Mouse (Mus musculus): ENCODE results near the gene Kcnj12.

Kcnj12 gene

DNA sequence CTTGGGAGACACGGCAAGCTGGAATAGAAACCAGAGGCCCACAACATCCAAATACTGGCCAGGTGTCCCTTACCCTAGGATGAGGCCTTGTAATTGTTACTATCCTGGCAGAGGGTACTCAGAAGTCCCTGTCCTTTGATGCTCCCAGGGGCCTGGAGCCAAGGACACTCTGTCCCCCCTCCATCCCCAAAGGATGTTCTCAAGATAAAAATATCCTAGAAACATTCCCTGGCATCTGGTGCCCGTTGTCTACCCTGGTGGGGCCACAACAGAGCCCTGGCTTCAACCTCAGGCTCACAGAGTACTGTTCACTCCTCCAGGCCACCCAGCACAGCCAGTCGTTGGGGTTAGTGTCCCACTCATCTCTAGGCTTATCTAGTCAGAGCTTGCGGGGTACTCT lies 38.3 kb downstream of the Kcnj12 start:
- no peak for DNase-seq

DNA sequence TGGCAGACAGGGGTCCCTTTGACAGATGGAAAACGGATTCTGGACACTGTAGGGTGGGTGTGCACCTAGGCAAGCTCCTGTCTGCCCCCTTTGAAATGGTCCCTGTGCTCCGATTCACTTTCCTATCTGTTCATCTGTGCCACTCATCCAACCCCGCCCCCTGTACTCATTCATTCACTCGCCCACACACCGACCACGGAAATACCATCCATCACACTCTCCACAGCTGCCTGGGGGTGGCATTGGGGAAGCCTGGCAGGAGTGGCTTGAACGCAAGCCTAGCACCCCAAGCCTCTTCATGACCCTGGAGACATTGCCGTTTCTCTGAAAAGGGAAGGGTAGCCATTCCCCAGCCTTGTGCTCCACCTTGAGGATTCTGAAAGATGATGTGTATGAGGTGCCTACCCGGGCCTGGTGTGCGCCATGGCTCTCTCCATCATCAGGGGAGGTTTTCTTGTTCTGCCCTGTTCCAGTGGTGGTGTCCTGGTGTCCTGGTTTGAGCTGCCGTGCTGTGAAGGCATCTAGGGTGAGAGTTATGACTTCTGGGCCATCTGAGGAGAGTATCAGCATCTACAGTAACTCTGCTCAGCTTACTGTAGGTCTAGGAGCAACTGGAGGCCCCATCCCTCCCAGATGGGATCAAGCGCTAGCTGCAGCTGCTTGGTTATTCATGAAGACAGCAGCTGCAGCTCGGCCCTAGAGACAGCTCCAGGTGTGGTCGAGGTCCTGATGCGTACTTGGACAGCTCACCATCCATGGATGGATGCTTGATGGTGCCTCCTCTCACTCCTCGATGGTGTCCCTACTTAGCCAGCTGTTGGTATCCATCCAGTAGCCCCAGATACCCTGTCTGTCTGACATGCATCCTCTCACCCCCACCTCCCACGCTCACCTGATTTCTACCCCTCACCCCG lies 40.4 kb downstream of the Kcnj12 start:
- no peak for DNase-seq

DNA sequence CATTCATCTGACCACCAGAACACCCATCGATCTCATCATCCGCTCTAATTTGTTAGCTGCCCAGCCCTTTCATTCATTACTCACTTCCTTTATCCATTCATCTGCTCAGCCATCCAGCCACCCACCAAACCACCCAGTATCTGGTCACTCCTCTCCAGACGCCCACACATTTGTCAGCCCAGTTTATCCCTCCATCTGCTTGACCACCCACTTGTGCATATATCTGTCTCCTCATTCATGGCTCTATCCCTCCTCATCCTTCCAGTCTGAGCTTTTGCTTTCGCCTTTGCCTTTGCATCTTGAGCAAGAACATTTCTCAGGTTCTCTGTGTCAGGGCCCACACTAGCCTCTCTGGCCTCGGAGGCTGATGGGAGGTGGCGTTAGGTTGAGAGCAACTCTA lies 41.1 kb downstream of the Kcnj12 start:
- no peak for DNase-seq

DNA sequence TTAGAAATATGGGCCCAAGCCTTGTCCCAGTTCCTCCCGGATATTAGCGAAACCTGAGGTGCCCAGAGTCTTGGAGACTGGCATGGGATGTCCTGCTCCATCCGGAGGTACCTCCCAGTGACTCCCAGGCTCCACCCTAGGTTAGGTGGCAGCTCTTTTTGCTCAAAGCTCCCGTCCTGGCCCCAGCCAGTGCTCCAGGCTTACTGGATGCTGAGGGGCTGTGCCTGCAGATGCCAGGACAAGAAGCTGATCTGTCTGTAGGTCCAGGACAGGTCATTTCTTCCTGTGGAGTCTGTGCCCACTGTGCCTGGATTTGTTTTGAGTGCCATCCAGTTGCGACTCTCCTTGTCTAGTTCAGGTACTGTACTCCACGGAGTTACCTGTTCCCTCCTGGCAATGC lies 43.3 kb downstream of the Kcnj12 start:
- DNase-seq = no peak

DNA sequence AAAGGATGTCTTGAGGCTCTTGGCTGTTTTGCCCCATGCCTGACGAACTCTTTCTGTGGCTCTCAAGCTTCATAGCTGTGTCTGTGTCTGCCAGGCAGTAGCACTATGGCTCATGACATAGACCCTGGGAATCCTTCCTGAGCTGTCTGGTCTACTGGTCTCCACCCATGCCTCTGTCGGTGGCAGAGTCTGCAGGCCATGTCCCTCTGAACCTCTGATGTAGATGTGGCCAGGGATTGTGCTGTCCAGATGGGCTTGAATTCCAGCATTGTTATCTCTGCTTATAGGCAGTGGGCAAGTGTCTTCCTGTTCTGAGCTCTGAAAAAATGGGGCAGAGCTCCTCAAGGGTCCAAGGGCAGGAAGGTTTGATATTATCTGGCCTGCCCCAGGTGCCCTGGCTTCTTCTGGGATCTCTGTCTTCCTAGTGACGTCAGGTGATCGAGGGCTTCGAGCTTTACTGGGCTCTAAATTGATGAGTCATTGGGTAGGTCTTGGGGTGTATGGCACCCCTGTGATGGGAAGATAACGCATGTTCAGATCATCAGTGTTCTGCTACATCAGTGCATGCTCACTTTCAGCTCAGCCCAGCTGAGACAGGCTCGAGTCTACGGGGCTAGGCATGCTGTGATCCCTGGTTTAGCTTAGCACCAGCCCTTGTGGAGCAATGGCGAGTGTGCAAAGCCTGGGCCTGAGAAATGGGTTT lies 44.9 kb downstream of the Kcnj12 start:
- peak; percentile 73 for DNase-seq

DNA sequence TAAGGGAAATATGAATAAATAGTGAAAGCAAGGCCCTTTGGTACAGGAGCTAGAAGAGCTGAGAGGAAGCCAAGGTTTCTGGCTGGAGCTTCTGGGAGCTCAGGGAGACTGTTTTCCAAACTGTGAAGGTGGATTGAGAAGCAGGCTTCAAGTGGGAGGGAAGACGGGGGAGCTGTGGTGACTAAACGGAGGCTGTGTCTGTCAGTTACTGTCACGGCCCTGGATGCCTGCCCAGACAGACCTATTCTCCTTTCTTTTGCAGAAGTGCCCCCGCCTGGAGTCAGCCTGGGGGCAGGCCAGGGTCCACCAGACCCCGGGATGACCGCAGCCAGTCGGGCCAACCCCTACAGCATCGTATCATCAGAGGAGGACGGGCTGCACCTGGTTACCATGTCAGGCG lies 46.5 kb downstream of the Kcnj12 start:
- DNase-seq = no peak

DNA sequence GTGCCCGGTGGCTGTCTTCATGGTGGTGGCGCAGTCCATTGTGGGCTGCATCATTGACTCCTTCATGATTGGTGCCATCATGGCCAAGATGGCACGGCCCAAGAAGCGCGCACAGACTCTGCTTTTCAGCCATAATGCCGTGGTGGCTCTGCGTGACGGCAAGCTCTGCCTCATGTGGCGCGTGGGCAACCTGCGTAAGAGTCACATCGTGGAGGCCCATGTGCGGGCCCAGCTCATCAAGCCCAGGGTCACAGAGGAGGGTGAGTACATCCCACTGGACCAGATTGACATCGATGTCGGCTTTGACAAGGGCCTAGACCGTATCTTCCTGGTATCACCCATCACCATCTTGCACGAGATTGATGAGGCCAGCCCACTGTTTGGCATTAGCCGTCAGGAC lies 47.3 kb downstream of the Kcnj12 start:
- DNase-seq = no peak

DNA sequence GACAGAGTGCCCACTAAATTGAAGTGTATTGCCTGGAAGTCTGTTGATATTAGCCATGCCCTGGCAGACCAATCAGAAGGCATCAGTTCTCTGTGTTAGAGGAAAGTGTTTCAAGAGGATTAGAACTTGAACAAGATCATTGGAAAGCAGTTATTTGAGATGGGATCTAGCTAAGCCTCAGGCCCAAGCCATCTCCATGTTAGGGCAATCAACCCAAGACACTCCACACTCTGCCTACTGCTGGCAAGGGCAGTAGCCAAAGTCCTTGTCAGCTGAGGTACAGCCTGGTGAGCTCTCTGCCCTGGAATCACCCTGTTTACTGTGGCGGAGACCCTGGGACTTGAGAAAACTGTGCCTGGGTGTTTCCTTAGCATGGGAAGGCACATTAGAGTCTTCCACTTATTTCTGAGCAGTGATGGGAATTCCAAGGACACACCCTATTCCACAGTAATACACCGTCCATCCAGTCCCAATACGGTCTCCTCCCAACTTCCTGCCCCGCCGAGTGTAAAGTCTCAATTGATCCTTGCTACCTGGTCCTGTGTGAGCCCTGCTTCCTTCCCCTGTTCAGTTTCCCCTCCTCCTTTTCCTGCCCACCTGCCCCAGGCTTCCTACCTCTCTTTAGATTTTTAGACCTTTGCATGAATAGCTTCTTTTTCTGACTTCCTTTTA lies 52.4 kb downstream of the Kcnj12 start:
- DNase-seq = no peak

DNA sequence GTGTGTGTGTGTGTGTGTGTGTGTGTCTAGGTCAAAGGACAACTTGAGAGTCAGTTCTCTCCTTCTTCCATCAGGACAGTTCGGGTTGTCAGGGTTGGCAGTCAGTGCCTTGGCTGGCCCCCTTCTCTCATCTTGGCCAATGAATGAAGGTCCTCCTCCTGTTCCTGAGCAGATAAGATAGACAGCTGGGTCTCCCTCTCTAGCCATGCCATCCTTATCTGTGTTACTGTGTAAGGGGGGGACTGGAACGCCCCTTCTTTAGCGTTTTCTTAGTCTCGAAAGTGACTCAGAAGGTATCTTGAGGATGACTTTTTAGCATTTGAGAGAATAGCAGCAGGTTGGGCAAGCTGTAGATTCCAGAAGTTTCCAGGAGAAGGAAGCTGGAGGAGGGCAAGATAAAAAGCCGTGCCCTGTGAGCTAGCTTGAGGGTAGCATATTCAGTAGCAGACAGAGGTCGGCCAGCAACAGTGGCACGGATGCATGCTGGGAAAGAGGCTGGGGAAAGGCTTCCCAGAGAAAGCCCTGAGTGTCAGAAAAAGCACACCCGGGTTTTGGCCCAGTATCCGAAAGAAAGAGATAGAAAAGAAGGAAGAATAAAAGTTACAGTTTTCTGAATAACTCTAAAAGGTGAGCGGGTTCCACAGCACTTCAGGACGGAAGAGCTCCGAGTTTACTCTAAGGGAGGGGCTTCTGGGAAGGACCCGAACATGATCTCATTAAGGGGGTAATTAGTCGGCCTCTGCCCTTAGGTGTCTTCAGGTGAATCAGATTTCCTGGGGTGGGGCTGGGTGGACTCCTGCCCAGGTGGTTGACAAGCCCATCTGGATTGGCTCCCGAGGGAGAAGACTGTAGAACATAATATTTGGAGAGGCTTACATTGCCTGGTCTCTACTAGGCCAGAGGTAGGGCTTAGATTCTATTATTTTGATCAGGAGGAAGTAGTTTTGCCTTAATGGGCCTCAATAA lies 53.3 kb downstream of the Kcnj12 start:
- DNase-seq = peak; percentile 82

DNA sequence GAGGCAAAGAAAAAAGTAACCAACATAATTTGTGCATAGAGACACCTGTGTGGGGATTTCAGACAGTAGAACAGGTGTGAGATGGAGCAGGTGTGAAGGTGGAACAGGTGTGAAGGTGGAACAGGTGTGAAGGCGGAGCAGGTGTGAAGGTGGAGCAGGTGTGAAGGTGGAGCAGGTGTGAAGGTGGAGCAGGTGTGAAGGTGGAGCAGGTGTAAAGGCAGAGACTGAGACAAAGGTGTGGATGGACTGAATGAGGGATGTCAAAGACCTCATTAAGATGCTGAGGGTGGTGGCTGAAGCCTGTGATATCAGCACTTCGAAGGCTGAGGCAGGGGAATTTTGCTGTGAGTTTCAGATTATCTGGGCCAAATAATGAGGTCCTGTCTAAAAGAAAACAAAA lies 59.3 kb downstream of the Kcnj12 start:
- no peak for DNase-seq

DNA sequence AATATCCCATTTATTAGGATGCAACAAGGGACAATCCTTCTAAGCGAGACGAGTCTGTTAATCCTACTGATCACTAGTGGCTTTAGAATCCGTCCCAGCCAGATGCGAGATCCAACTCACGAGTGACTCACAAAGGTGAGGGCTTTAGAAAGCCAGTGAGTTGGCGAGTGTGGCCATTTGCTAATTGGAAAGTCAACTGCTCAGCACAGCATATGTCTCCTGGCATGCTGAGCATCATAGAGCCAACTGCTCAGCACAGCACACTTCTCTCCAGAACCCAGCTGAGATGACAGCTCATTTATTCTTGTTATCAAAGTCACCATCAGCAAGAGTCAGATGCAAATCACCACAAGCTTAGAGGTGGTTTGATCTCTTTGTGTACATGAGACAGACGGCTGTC lies 67.8 kb downstream of the Kcnj12 start:
- no peak for DNase-seq

DNA sequence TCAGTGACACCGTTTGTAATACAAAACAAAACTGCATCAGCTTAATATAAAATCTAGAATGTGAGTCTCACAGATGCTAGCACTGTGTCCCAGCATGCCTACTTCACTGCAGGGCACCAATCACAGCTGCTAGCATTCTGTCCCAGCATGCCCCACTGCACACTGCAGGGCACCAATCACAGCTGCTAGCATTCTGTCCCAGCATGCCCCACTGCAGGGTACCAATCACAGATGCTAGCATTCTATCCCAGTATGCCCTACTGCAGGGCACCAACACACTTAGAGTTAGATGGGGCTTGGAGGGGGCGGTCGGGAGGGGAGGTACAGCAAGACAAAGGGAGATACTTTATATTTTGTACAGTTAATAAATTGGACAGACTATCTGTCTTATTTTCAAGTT lies 68.8 kb downstream of the Kcnj12 start:
- DNase-seq = no peak

DNA sequence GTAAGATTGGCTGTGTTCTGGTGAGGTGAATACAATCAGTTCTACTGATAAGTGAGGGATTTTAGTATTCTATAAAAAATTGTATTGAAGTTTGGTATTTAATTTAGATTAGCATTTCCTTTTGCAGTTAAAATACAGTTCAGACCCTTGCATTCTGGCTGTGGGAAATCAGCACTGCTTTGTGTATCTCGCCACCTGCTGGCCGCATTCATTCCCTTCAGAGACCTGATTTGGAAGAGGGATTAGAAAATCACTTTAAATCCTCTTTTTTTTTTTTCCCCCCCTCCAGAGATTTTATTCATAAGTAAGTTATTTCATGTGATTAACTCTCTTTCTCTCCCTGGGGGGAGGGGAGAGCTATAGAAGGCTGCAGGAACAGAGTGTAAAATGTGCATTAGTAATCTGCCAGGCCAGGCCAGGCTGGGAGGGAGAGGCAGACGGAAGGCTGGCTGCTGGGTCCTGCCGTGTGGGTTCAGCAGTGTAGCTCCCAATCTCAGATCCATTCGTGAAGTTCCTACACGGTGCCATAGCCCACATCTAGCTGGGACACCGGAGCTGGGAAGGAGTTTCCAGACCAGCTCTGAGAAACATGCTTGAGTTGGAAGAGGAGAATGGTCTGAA lies 69.4 kb downstream of the Kcnj12 start:
- DNase-seq = peak; percentile 71

DNA sequence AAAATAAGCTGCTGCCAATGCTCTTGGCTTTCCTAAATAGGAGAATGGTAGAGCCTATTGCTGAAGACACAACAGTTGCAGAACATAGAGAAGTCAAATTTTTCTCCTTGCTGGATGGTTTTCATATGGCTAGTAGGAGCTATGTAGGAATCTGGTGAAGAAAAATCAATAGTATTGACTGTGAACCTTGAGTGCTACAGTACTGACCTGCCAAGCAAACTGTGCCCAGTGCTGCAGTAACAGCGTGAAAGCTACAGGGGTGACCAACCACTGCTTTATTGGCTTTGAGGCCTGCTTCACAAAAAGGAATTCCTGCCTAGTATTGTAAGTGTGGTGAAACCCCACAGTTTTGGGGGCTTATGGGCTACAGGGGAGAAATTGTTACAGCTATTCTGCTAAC lies 75.7 kb downstream of the Kcnj12 start:
- no peak for DNase-seq

DNA sequence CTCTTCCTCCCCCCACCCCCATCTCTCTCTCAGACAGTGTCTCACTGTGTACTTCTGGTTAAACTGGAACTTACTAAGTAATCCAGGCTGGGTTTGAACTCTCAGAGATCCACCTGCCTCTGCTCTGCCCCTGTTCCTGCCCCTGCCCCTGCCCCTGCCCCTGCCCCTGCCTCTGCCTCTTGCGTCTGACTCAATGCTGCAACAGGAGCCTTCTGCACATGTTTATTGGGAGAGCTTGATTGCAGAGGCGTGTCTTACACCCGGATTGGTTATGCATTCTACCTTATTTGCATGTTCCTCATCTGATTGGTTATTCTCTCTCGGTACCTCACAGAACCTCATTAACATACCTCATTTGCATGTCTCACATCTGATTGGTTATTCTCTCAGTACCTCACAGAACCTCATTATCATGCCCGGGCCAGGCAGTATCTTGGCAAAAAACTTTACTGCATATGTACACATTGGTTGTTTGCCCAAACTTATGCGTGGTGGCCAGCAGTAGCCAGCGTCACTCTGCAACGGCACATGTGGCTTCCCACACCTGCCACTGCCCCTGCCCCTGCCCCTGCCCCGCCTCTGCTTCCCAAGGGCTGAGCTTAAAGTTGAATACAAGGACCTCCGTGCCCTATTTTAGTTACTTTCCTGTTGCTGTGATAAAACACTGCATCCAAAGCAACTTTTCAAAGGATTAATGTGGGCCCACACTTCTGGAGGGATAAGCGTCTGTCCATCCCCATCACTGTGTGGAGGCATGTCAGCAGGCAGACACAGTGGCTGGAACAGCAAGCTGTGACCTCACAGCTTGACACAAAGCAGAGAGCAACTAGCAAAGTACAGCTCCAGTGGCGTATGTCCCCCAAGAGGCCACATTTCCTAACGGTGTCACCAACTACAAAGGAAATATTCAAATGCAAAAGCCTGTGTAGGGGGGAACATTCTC lies 80.3 kb downstream of the Kcnj12 start:
- DNase-seq = no peak

DNA sequence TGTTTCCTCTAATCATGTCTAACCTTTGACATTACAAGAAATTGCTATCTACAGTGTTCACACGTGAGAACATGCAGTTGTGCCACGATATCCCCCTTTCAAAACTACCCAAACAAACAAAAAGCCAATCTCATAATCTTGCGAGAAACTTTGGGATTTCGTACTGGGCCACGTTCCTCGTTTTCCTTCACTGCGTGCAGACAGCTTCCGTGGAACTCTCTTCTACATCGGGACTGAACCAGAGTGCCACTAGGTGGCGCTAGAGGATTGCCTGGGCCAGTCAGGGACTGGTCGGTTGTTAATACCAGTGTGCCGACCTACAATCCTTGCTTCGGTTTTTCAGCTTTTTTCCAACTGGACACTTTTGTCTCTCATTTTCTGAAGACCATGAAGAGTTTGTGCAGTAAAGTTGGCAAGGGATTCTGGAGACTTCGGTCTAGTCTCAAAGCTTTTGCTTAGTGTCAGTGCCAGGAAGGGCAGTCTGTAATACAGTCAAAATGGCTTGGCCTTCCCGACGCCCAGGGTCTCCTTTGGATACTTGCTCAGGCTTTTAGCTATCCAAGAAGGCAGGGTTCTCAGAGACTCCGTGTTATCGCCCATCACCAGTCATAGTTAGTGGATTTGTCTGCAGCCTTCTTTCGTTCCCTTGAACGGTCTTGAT lies 82.0 kb downstream of the Kcnj12 start:
- peak; percentile 89 for DNase-seq

DNA sequence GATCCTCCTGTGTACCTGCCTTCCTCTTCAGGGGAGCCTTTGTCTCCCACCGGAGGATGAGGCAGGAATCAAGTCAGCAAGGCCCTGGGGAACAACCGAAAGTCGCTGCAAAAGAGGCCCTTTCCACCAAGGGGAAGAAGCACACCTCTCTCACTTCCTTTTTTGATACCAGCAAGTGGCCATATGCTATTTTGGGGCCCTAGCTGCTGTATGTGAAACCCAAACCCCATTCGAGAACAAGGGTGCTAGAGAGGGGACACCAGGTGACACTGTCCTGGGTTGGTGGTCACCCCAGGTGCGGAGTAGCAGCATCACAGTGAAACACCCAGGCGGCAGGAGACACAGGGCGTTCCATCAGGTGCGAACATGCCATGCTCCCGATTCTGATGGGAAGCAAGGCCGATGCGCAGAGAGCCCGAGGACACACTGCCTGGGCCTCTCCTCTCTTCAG lies 86.6 kb downstream of the Kcnj12 start:
- no peak for DNase-seq

DNA sequence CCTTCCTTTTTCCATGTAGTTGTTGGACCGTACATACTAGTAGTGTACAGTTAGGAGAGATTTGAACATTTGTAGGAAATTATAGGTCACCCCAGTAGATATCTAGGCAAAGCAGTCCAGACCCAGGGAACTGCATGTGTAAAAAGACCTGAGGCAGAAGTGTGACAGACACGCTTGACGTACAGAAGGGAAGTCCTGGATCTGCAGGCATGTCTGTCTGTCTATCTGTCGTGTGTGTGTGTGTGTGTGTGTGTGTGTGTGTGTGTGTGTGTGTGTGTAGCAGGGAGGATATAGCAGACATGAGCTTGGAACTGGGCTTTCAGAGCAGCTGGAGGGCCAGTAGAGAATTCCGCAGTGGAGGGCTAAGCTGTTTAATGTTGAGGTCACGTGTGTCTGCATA lies 87.3 kb downstream of the Kcnj12 start:
- DNase-seq = no peak

DNA sequence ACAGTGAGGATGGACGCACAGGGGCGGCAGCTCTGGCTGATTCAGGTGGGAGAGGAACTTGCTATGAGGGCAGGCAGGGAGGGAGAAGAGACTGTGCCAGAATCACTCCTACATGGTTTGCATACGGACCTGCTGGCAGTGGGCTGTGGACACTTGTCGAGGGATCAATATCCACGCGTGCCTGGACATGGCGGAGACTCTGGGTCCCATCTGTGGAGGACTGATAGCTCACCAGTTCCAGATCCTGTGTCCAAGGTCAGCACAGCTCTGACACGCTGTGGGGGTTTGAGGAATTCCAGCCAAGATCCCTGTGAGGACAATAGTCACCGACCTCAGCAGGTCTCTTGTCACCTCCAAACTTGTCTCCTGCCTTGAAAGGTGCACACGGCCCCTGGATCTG lies 87.7 kb downstream of the Kcnj12 start:
- no peak for DNase-seq

DNA sequence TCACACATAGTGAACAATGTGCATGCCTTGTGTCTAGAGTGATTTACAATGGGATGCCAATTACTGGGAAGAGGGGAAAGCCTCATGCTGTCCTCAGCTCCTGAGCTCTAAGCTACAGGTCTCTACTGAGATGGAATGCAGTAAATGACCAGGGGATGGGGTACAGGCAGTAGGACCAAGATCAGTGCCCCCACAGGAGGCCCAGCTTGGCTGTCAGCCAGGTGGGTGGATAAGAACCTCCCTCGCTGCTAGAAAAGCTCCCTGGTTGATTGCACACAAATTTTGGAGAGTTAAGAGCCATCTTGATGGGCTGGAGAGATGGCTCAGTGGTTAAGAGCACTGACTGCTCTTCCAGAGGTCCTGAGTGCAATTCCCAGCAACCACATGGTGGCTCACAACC lies 88.6 kb downstream of the Kcnj12 start:
- no peak for DNase-seq
